Mouse (Mus musculus) v-Abl transformed pro-B cells (cell line): ENCODE results near the gene Zfhx3.

ENCODE experiments used
- in situ Hi-C, 2 experiments: fragments of 400-800 bp; cut with MboI; formaldehyde crosslinking; loops; one replicate each; pipeline ENCODE4 v1.15.1; 2025; ENCODE audit not compliant: unreplicated experiment in 2 of 2

The Zfhx3 gene

DNA sequence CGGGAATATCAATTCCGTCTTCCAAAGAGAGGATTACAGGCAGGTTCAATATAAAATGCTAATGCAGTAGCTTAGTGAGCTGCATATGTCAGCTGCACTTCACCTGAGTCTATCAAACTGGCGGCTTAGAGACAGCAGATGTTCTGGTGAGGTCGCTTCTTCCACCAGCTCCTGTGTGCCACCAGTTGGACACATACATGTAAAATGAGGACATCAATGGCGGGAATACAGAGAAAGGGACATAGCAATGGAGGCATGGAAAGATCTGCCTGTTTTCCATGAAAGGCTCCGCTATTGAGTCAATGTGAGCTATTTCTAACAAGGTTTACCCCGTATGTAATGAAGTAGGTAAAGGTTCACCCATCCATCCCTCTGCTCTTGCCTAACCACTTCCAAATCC, 587.0 kb downstream of the Zfhx3 start:
- in situ Hi-C loops, result no loop called here

- in situ Hi-C loops, result no loop called here
Measured at GRCm38 (mm10) chr8:108535121-108535876, 592.9 kb downstream of the Zfhx3 start.

DNA sequence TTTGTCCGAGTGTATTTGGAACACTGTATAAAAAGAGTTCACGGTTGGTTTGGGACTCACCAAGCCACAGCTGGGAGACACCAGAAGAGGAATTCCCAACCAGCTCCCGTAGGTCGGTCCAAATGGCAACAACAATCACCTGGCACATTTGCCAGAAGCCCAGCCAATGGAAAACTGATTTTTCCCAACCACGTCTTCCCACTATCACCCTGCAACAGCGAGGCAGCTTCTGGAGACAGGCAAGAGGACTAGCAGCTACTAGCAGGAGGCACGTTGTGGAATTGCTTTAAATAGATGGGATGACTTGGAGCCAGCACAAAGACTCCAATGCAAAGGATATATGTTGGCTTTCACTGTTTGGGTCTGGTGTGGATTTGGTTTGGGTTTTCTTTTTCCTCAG, 593.7 kb downstream of the Zfhx3 start:
- in situ Hi-C loops, result no loop called here

GRCm38 (mm10) chr8:108536911-108537351, 594.5 kb downstream of the Zfhx3 start:
- in situ Hi-C loops, result no loop called here

DNA sequence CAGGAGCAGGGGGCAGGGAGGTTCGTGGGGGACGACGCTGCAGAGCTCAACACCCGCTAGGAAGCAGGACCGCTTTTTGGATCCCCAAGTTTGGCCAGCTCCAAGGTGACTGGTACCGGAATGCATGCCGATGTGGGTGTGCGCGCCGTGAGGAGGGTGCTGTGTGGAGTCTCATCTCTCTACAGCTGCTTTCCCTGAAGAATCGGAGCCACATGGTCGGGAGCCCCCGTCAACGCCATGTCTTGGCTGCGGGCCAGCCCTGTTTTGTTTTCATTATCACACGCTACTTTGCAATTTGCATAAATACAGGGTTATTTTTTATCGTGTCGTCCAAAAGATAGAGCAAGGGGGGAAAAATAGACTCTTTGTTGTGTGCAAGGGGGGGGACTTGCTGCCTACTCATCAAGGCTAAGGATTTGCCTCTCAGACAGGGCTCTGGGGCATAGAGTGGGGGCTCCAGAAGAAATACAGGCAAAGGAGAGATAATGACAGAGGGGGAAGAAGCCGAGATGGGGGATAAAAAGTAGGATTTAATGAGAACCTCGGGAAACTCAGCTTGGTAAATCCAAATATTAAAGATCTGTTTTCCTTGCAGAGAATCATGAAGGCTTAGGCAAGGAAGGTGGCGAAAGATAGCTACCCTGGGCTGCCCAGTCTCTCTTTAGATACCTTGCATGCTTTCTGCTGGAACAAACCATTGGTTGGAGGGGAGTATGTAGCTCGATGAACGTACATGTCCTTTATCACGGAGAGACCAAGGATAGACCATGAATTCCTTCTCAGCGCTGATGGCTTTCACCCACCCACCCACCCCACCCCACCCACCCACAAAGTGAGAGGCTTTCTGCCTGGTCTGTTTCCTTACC, 595.5 kb downstream of the Zfhx3 start:
- in situ Hi-C loops, result no loop called here

GRCm38 (mm10) chr8:108538929-108539555, 596.6 kb downstream of the Zfhx3 start:
- in situ Hi-C loops, result no loop called here

GRCm38 (mm10) chr8:108552518-108552917, 610.1 kb downstream of the Zfhx3 start:
- in situ Hi-C loops, result no loop called here

GRCm38 (mm10) chr8:108553808-108554577, 611.5 kb downstream of the Zfhx3 start:
- in situ Hi-C loops, result no loop called here

- in situ Hi-C loops, result no loop called here
Measured at GRCm38 (mm10) chr8:108554578-108555245, 612.3 kb downstream of the Zfhx3 start.

- in situ Hi-C loops, result no loop called here
Measured at GRCm38 (mm10) chr8:108563420-108563819, 621.0 kb downstream of the Zfhx3 start.

DNA sequence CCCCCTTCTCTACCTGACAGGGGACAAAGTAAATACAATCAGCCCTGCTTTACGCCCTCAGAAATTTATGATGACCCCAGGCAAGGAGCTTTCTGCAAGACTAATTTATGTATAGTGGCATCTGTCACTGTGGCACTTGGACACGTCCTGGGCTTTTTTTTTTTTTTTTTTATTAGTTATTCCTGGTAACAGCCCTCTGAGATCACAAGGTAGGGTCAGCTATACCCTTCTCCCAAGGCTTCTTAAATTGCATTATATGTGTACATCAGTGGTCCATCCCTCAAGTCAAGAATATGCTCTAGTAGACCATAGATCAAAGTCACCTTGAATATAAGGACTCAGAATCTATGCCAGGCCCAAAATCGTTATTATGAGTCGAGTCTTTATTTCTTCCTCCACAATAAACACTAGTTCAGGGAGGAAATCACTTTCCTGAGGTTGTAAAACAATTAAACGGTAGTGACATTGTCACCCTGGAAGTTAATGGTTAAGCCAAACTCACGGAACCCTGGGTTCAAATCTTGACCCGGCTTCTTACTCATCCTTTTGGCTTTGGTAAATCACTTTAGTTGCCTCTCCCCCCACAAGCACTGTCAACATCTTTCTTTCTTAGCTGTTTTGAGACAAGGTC, 621.6 kb downstream of the Zfhx3 start:
- in situ Hi-C loops, result no loop called here

DNA sequence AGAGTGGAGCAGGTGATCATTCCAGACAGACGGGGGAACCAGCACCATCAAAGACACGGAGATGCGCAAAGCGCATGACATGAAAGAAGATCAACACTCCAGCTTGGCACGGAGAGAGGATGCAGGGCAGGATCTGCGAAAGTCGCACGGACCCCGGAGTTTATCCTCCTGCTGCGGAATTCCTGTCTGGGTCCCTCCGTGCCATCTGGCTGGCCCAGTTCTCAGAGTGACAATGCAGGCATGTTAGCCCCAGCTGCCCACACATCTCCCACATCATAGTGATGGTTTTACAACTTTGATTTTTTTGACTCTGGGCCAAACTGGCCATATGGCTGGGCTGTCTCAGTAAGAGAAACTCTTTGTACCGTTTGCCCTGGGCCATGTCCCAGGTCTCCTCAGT, 623.6 kb downstream of the Zfhx3 start:
- in situ Hi-C loops, result no loop called here

- in situ Hi-C loops, result no loop called here
Measured at GRCm38 (mm10) chr8:108573295-108574017, 631.0 kb downstream of the Zfhx3 start.

DNA sequence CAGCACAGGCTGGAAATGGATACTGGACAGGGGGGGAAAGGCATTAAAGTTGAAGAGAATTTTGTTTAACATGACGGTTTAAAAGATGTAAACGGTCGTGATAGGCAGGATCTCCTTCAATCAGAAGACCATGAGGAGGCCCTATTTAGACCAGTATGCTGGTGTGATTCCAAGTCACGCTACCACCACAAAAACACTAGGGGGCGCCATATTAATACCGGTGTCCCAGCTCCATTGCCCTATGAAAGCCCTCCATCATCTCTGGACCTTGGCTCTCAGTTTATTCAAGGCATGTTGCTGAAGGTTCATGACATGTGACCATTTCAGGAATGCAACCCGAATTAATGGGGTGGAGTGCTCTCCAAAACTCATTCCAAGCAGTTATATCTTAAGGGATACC, 631.7 kb downstream of the Zfhx3 start:
- in situ Hi-C loops, result no loop called here

DNA sequence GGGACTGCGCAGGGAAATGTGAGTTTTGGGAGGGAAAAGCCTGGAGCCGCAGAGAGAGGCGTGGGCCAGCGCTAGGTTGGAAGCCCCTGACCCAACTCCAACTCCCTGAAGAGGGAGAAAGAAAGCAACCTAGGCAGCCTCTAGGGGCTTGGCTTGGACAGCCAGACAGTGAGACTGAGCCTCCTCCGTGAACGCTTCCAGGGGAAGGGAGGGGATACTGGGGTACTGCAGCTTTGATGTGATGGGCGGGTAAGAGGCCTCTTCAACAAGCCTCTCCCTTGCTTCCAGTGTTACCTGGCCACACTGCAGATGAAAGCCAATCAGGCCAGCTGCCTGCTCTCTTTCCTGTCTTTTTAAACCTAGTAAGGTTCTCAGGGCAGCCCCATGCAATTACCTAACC, 635.1 kb downstream of the Zfhx3 start:
- in situ Hi-C loops, result no loop called here

- in situ Hi-C loops, result no loop called here
Measured at GRCm38 (mm10) chr8:108578388-108578787, 635.9 kb downstream of the Zfhx3 start.

DNA sequence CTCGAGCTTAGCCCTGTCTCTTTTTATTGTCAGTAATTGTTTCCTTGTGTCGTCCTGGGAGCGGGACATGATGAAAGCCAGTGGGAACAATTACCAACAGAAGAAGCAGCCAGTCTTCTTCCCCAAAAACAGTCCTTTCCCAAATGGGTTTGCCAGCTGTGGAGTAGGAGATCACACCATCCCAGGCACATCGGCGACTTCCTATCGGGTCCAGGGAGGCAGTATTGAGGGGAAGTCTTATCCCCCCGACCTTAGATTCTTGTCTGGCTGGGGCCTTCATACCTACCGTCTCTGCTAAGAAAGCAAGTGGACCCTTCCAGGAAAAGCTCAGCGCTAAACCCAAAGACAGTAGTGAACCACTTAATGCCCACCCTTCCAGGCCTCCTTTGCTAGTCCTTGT, 637.4 kb downstream of the Zfhx3 start:
- in situ Hi-C loops, result no loop called here

- in situ Hi-C loops, result no loop called here
Measured at GRCm38 (mm10) chr8:108580364-108580763, 637.9 kb downstream of the Zfhx3 start.

GRCm38 (mm10) chr8:108581557-108581956, 639.1 kb downstream of the Zfhx3 start:
- in situ Hi-C loops, result no loop called here
